Mouse (Mus musculus): Measurements from ENCODE around the gene Dna2.
"Not testable (repeated sequence)": the region's sequence is repeated elsewhere in the genome, so short reads cannot be mapped to it uniquely, and the experiment has no call there.

The Dna2 gene

DNA sequence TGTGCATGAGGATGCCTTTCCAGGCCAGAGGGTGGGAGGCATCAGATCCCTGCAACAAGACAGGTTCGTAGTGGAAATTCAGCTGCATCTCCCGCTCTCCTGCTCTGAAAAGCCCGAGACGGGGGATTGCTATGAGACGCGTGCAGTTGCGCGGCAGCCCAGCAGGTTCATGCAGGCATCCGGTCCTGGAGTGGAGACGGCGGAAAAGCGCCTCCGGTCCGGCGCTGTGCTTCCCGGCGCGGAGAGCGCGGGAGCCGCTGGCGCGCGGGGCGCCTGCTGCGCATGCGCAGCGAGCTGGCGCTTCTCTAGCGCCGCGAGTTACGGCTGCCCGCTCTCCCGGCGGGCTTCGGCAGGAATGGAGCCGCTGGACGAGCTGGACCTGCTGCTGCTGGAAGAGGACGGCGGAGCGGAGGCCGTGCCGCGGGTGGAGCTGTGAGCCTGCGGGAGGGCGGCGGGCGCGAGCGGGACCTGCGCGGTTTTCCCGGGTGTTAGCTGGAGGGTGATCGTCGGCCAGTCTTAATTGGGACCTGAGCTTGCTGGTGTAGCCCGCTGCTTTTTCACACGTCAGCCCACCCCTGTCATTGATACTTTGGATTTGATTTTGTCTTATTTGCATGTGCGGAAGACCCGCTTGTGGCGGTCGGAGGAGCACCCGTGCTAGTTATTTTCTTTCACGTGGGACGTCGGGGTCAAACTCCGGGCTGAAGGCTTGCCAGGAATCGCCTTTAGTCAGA lies at the start of gene Dna2:
Gene Dna2 (plus strand): TSS at position 289 of the 734 bp plus-strand sequence.
- DNase-seq = peak; percentile 73 to 79

DNA sequence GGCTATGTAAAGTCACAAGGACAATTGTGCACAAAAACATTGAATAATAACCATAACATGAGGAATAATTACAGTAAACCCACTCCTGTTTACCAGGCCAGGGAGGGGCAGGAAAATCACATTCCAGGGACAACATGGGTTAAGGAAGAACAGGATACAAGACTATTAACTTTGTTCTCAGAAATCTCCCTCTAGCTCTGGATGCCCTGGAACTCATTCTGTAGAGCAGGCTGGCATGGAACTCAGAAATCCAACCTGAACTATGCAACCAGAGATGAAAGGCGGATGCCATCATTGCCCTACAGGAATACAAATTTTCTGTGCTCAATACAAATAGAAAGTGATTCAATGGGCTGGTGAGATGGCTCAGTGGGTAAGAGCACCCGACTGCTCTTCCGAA lies 49.4 kb upstream of the Dna2 start:
- DNase-seq = no peak

DNA sequence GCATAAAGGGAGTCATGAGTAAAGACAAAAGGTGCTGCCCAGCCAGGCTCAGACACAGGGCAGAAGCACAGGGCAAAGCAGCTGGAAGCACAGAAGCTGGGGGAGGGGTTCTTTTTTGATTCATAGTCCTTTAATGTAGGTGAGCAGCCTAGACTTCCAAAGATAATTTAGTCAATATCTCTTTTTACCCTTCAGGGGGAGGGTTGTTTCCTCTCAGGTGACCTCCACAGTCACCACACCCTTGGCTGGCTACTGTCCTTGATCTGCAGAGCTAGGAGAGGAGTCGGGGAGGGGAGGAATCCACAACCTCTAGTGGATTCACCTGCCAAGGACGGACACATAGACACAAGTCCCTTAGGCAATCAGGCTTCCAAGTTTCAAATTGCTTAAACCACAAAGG lies 48.8 kb upstream of the Dna2 start:
- no peak for DNase-seq

DNA sequence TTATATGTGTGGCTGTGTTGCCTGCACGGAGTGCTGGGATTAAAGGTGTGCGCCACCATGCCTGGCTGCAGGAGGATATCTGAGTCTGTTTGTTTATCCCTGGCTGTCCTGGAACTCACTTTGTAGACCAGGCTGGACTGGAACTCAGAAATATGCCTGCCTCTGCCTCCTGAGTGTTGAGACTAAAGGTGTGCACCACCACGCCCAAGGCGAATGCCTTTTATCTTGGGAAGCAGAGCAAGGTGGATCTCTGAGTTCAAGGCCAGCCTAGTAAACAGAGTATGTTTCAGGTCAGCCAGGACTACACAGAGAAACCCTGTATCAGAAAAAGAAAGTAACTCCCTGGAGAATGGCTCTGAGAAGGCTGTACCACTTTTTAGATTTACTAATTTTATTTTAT lies 46.7 kb upstream of the Dna2 start:
- no peak for DNase-seq

DNA sequence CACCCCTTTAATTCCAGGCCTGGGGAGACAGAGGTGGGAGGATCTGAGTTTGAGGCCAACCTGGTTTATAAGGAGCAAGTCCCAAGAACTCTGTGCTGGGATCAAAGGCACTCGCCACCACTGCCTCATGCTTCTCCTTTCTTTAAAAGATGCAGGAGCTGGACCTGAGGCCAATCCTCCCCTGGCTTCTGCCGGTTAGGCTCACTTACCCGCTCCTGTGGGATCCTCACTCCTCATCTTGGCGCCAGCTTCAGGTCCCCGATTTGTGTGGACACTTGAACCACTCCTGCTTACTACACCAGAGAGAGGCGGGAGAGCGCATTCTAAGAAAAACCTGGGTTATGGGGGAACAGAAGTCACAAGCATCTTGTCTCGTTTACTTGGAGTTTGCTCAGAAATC lies 45.0 kb upstream of the Dna2 start:
- no peak for DNase-seq

DNA sequence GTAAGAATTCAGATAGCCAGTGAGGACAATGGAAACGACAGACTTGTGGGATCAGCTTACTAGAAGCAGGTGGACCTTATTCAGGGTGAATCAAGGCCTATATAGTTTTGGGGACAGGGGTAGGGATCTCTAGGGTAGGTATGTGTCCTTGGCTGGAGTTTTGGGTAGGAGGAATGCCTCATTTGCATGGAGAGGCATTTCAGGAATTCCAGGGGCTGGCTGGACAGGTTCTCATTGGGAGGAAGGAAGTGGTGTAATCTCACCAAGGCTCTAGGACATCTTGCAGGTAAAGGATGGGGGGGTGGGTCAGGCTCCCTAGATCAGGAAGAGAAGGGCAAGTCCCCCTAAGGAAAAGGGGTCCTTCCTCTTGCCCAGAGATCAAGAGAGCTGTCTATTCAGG lies 44.0 kb upstream of the Dna2 start:
- no peak for DNase-seq

DNA sequence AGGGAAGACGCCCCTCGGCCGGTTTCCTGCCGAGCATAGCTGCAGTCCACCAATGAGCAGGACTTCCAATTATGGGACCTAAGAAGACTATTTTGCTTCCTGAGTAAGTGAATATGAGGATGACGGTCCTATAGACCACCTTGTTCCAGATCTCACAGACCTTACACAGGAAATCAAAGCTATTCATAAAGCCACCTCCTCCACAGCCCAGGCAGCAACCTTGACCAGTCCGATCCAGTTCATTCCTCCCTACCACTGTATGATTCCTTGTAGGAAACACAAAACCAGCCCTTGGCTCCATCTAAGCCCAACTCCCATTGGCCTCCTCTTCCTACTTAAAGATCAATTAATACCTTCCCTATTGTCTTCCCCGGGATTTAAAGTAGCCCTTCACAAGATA lies 40.5 kb upstream of the Dna2 start:
- no peak for DNase-seq

DNA sequence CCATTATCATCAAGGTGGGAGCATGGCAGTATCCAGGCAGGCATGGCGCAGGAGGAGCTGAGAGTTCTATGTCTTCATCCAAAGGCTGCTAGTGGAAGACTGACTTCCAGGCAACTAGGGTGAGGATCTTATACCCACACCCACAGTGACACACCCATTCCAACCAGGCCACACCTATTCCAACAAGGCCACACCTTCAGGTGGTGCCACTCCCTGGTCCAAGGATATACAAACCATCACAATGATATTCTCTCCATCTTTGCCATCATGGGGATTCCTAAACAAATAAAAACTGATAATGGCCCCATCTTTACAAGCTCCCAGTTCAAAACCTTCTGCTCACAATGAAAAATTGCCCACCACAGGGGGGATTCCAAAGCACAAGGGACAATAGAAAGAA lies 37.9 kb upstream of the Dna2 start, which contains the start of gene Tet1:
Gene Tet1 (minus strand): TSS at position 101 of the 400 bp plus-strand sequence.
- DNase-seq = not testable (repeated sequence)

- DNase-seq = no peak
These were observed 35.7 kb upstream of the Dna2 start for GRCm38 (mm10) chr10:62911120-62911519.

DNA sequence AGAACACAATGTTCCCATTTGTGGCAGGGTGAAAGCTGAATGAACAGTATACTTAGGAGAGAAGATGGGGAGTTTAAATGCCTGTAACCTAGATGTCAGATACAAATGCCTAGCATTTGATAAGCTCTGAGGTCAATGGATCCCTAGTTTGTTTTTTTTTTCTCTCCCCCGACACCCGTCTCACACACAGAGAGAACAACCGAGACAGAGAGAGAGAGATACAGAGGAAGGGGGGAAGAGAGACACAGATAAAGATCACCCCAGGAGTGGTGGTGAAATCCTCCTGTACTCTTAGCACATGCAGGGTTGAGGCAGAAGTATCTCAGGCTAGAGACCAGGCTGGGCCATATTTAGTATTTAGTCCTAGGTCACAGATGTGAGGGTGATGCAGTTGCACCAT lies 27.8 kb upstream of the Dna2 start:
- no peak for DNase-seq

DNA sequence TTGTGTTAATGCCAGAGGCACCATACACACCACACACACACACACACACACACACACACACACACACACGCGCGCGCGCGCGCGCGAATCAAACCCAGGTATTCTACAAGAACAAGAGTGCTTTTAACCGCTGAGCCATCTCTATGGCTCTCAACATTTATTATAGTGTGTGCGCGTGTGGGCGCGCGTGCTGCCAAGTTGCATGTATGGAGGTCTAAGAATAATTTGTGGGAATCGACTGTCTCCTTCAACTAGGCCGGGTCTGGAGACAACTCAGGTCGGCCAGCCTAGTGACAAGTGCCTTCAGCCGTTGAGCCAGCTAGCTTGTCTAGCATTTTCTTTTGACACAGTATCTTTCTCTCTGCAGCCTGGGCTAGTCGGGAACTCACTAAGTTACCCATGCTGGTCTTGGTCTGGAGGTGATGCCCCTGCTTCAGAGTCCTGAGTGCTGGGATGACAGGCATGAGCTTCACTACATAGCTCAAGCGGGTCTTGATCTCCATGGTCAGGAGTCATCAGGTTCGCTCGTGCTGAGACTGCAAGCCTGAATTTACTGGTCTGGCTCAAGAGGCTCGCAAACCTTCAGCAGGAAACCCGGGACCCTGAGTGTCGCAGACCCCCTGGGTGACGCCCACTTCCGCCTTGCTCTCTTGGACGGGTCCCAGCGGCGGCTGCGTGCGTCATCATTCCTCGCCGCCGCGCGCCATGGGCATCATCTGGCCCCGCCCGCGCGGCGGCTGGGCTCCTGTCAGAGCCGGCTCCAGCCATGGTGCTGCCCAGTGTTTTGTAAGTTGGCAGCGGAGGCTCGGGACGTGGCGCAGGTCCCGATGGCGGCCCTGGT lies 26.7 kb upstream of the Dna2 start, which contains the start of gene Slc25a16:
Gene Slc25a16 (plus strand): TSS at position 709 of the 841 bp plus-strand sequence.
- peak; percentile 86 to 92 for DNase-seq

DNA sequence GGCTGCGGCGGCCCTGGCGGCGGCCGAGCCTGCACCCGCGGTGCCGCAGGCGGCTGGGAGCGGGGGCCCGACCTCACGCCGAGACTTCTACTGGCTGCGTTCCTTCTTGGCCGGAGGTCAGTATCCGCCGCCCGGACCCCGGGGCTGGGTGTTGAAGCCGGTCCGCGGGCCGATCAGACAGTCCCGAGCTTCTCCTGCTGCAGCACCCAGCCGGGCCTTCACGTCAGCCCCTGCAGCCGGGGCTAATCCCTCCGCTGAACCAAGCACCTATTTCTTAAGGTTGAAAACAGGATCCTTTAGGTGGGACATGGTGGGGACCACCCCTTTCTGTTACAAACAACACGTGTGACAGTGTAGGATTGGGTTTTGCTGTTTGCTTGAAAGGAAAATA lies 26.1 kb upstream of the Dna2 start:
- DNase-seq = no peak

- DNase-seq = no peak
These were observed 22.7 kb upstream of the Dna2 start for GRCm38 (mm10) chr10:62924096-62924635.

GRCm38 (mm10) chr10:62932381-62932780 lies 14.4 kb upstream of the Dna2 start:
- DNase-seq = no peak

GRCm38 (mm10) chr10:62944975-62945580 lies 1.7 kb upstream of the Dna2 start:
- DNase-seq = no peak

DNA sequence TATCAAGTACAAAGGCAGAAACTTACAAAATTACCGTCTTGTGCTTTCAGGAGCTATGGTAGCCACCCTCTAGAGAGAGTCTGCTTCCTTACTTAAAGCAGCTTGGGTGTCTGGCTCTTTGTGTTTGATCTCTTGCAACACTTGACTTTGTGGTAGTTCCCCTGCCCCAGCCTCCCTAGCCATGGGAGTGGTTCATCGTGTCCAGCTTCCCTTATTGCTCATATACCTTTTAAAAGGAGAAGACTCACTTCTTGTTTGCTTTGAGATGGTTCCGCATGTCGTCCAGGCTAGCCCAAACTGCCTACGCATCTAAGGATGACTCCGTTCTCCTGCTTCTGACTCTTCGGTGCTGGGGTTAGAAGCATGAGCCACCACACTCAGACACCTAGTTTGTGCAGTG lies 1.7 kb downstream of the Dna2 start:
- peak; percentile 38 to 40 for DNase-seq

- no peak for DNase-seq
These were observed 17.1 kb downstream of the Dna2 start for GRCm38 (mm10) chr10:62963956-62964355.

GRCm38 (mm10) chr10:62965796-62966195 lies 19.0 kb downstream of the Dna2 start:
- no peak for DNase-seq

DNA sequence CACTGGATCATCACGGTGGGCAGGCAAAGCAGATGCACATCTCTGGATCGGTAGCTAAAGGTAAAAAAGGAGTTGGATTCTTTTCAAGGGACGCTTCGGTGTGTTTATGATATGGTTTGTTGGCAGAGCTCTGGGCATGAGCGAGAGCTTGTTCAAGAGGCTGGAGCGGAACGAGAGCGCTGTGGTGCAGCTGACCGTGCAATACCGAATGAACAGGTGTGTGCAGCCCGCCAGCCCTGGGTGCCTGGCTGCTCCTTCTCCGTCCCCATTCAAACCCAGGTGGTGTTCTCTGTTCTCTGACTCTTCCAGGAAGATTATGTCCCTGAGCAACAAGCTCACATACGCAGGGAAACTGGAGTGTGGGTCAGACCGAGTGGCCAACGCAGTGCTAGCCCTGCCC lies 19.5 kb downstream of the Dna2 start:
- no peak for DNase-seq

GRCm38 (mm10) chr10:62971821-62972220 lies 25.0 kb downstream of the Dna2 start:
- no peak for DNase-seq

- DNase-seq = no peak
These were observed 32.8 kb downstream of the Dna2 start for GRCm38 (mm10) chr10:62979667-62980038.

DNA sequence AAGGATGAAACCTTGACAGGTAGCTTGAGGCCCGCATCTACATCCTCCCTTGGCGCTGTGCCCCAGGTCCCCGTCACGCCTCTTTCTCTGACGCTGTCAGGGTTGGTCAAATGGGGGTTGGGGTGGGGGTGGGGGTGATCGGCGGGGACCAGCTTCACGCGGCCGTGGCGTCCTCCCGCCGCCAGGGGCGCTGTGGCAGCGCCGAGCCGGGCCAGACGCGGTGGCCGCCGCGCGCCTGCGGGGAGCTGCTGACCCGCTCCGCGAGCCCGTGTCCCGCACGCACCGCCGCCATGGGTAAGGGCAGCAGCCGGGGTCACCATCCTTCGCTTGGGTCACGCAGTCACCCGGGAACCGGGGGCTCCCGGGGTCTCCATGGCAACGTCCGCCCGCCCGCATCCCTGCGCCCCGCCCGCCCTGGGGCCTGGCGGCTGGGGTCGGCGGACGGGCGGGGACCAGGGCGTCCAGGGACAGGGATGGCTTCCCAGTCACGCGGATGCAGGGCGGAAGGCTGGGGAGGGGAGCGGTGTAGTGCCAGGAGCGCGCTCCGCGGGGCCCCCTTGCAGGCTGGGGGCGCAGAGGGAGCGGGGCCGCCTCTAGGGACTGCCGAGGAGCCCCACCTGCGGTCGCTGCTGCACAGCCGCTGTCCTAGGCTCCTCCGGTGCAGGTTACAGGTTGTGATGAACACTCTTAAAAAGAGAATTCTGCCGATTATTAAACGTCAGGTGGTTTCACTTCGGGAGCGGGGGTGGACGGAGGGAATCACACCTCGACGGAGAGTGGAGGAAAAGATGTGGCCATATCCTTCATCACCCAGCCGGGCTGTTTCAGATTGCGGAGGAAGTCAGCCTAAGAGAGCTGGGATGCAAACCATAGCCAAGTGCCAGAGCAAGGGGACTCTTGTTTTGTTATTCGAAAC lies 33.5 kb downstream of the Dna2 start, which contains the start of gene Rufy2:
Gene Rufy2 (plus strand): TSS at position 185 of the 916 bp plus-strand sequence.
- DNase-seq = peak; percentile 71 to 82
